Mouse (Mus musculus) small intestine, adult 2 months (tissue): Measurements from ENCODE around the gene Gpatch2.

Source experiments
- CTCF ChIP-seq: fragments of 200-500 bp; IDR thresholded peaks from 2 replicates; pipeline ENCODE4 v1.5.1; 2012; ENCODE audit warnings: low read depth, mild to moderate bottlenecking, control low read depth, inconsistent platforms, low read length, moderate library complexity, mixed read lengths; ENCODE audit not compliant: insufficient replicate concordance, insufficient read length; ENCODE audit errors: extremely low read depth
- POLR2A ChIP-seq: fragments of 200-500 bp; IDR thresholded peaks from 2 replicates; pipeline ENCODE4 v1.6.1; 2012; ENCODE audit warnings: low read depth, mild to moderate bottlenecking, control low read depth, inconsistent platforms, low read length, moderate library complexity

GRCm38 (mm10) chr1:187175991-187176390, 39.3 kb upstream of the Gpatch2 start:
- no peak for TF ChIP-seq CTCF
- no peak for TF ChIP-seq POLR2A
